Mouse (Mus musculus): ENCODE results near the gene Ahsa2.
"Not testable (repeated sequence)": the region's sequence is repeated elsewhere in the genome, so short reads cannot be mapped to it uniquely, and the experiment has no call there.

The Ahsa2 gene

DNA sequence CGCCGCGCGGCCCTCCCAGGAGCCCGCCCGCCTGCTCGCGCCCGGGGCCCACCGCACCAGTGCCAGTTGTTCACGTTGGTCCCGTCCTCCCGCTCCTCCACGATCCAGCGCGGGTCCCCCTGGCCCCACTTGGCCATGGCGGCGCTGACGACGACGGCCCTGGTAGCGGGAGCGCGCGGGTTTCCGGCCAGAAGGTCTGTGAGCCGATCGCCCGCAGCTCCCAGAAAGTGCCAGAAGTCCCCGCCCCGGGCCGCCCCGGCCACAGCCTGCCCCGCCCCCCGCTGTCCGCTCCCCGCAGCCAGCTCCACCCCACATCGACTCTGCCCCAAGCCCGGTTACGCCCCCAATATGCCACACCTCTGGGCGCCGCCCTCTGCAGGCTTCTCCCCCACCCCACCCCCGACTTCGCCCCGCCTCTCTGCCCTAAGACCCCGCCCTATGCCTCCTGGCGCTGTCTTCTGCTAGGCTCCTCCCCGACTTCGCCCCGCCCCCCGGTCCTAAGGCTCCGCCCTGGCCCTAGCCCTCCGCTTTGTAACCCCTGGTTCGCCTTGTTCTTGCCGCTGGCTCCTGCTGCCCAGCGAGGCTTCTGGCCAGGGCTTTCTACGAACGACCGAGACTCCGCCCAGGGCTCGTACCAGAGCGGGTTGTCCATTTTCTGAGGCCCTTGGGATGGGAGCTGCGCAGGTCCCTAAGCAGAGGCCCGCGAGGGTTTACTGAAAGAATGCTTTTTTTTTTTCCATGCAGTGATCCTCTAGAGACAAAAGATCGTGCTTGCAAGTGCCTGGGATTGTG lies at the start of gene Ahsa2:
Ahsa2 (minus strand) TSS at position 313 of the 792 bp plus-strand sequence.
- in situ Hi-C loops (cut with MboI, MseI): loop anchor here in 1 of 2 experiments (5.0 kb wide), 1 partner anchor 69 kb away; no protein-coding TSS in a partner anchor

- in situ Hi-C loops (cut with MboI, MseI): no loop called here
Measured at GRCm38 (mm10) chr11:23537446-23537845, 39.6 kb upstream of the Ahsa2 start.

GRCm38 (mm10) chr11:23520473-23521205 lies 22.8 kb upstream of the Ahsa2 start, which contains the start of gene 1700093K21Rik:
TSS of gene 1700093K21Rik (minus strand) at chr11:23521155.
- in situ Hi-C loops (cut with MboI, MseI): loop anchor here in 1 of 2 experiments (25.0 kb wide), 1 partner anchor 1358 kb away; no protein-coding TSS in a partner anchor

GRCm38 (mm10) chr11:23518981-23519380 lies 21.2 kb upstream of the Ahsa2 start:
- in situ Hi-C loops (cut with MboI, MseI): loop anchor here in 1 of 2 experiments (25.0 kb wide), 1 partner anchor 1357 kb away; no protein-coding TSS in a partner anchor

DNA sequence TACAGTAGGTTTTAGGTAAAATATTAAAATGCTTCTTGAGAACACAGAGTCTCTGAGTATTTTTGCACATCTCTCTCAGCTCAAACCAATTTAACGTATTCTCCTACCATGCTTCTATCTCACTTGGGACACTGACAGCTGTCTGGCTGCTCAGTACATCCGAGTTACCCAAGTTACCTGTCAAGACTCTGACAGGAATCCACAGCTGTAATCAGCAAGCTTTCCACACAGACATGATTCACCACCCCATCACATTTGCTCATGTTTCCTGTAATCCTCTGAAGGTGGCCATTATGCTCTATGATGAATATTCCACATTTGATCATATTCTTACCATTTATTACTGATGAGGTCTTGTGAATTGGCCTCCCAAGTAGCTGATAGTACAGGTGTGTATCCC lies 17.5 kb upstream of the Ahsa2 start:
- in situ Hi-C loops (cut with MboI, MseI): loop anchor here in 1 of 2 experiments (25.0 kb wide), 1 partner anchor 1353 kb away; no protein-coding TSS in a partner anchor

DNA sequence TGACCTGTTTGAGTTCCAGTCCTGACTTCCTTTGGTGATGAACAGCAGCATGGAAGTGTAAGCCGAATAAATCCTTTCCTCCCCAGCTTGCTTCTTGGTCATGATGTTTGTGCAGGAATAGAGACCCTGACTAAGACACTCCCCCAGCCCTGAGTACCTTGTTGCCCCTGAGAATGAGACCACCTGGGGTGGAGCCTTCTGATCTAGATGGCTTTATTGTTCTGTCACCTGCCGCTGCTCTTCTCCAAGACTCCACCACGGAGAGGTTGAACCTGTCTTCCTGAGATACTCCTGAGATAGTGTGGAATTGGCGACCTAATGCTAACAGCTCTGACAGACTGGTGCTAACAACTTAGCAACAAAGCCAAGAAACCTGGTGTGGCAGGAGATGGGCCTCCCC lies 17.0 kb upstream of the Ahsa2 start:
- in situ Hi-C loops (cut with MboI, MseI): loop anchor here in 1 of 2 experiments (25.0 kb wide), 1 partner anchor 1352 kb away; no protein-coding TSS in a partner anchor

- in situ Hi-C loops (cut with MboI, MseI): loop anchor here in 1 of 2 experiments (25.0 kb wide), 1 partner anchor 1342 kb away; no protein-coding TSS in a partner anchor
Measured at GRCm38 (mm10) chr11:23504801-23505200, 7.0 kb upstream of the Ahsa2 start.

GRCm38 (mm10) chr11:23498609-23499008 lies 779 bp upstream of the Ahsa2 start:
- in situ Hi-C loops (cut with MboI, MseI): loop anchor here in 1 of 2 experiments (5.0 kb wide), 1 partner anchor 69 kb away; no protein-coding TSS in a partner anchor

GRCm38 (mm10) chr11:23497335-23497717 lies 504 bp downstream of the Ahsa2 start:
- in situ Hi-C loops (cut with MboI, MseI): loop anchor here in 1 of 2 experiments (5.0 kb wide), 1 partner anchor 70 kb away; no protein-coding TSS in a partner anchor

DNA sequence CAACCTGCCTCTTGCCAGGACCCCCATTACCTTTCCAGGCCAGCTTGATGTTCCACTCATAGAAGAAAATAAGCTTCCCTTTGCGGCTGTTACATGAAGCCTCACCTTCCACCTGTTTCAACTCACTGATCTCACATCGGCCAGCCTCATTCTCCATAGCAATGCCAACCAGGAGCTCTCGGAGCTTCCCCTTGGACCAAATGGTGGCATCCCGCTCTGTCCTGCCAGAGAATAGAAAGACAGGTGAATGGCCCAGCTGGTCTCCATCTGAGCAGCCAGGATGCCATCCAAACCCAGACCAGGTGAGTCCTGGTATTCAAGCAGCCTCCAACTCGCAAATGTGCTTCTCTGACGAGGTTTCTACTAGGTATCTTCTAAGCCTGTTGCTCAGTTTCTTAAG lies 1.2 kb downstream of the Ahsa2 start:
- in situ Hi-C loops (cut with MboI, MseI): loop anchor here in 1 of 2 experiments (5.0 kb wide), 1 partner anchor 71 kb away; no protein-coding TSS in a partner anchor

DNA sequence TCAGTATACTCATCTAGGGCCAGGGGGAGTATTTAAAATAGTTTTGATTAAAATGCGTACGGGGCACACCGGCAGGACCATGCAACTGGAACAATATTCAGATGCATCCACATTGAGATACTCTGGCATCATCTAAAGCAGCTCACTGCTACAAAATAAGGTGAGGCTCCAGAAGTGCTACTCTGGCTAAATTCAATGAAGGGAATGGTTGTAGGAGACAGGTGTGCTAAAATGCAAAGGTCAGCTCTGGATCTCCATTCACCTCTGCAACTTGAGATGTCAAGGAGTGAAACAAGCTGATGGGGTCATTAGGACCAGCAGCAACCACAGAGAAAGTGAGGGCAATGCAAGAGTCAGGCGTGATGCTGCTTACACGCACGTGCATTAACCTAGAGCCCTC lies 2.6 kb downstream of the Ahsa2 start:
- in situ Hi-C loops (cut with MboI, MseI): loop anchor here in 1 of 2 experiments (5.0 kb wide), 1 partner anchor 72 kb away; no protein-coding TSS in a partner anchor

DNA sequence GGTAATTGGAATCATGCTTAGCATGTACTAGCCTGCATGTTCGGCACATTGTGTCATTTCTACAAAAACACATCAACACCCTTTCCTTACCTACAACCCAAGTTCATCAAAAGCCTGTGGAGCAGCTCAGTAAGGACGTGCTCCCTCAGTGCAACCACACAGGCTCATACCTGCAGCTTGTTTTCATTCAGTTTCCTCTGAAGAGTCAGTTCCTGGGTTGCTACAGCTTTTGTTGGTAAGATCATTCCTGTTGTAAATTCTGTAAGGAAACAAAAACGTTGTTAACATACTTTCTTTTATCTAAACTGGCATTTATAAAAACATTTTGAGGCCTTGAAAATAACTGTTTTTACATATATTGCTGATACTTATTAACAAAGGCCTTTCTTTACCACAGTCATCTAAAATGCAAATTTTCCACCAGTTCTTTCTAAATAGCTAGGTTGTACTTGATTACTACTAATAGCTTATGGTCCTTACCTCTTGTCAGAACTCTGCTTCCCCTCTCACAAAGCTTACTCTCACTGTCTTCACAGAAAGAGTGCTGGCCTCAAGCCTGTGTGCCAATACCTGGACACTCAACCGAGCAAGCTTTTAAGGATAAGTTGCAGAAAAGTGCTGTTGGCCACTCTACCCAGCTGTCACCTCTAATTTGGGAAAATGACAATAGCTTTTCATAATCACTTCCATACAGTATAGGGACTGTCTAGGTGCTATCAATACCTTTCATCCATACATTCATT lies 5.6 kb downstream of the Ahsa2 start:
- in situ Hi-C loops (cut with MboI, MseI): no loop called here

- in situ Hi-C loops (cut with MboI, MseI): no loop called here
Measured at GRCm38 (mm10) chr11:23489955-23490354, 7.9 kb downstream of the Ahsa2 start.

DNA sequence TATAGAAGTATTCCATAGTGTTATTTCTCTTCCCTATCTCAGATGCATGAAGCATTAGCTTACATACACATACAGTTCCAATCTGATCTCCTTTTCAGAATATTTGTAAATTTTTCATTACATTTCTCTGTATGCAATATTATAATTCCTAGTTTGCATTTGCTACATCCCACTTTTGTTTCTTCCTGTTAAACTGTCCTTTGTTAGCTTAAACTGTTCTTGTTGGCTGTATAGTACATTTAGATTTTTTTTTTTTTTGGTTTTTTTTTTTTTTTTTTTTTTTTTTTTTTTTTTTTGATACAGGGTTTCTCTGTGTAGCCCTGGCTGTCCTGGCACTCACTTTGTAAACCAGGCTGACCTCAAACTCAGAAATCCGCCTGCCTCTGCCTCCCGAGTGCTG lies 32.0 kb downstream of the Ahsa2 start:
- in situ Hi-C loops (cut with MboI, MseI): not testable (repeated sequence)
